Mouse (Mus musculus) embryonic facial prominence, embryonic 13.5 days (tissue): ENCODE data around the gene Kdelr3. TPM values are rescaled to one million over a fixed set of nuclear protein-coding genes. Genes with fewer than 3 reads are reported as not detected.
A peak's percentile ranks its signal among the peaks of the same experiment; 100 is the strongest.

Experiments
- ATAC-seq: fragments of 200-750 bp; cut with Nextera tagmentation; 2 replicates; pipeline ENCODE4 v1.8.0; 2017; ENCODE audit warnings: low read depth; ENCODE audit not compliant: insufficient number of reproducible peaks, insufficient read depth, low FRiP score, low TSS enrichment
- H3K27ac ChIP-seq: fragments of 300-500 bp; sonication (generic); 2 replicates; pipeline ENCODE4 v1.5.1; 2015; ENCODE audit warnings: moderate library complexity, mild to moderate bottlenecking, inconsistent platforms
- H3K27me3 ChIP-seq: fragments of 300-500 bp; sonication (generic); 2 replicates; pipeline ENCODE4 v1.6.1; 2015; ENCODE audit warnings: mild to moderate bottlenecking, inconsistent platforms
- H3K36me3 ChIP-seq: fragments of 300-500 bp; sonication (generic); 2 replicates; pipeline ENCODE4 v1.6.1; 2015; ENCODE audit warnings: mild to moderate bottlenecking, inconsistent platforms
- H3K4me1 ChIP-seq: fragments of 300-500 bp; sonication (generic); 2 replicates; pipeline ENCODE4 v1.6.1; 2015; ENCODE audit warnings: inconsistent platforms
- H3K4me2 ChIP-seq: fragments of 300-500 bp; sonication (generic); 2 replicates; pipeline ENCODE4 v1.6.1; 2015; ENCODE audit warnings: moderate library complexity, mild to moderate bottlenecking, inconsistent platforms
- H3K4me3 ChIP-seq: fragments of 300-500 bp; sonication (generic); 2 replicates; pipeline ENCODE4 v1.5.1; 2015; ENCODE audit warnings: mild to moderate bottlenecking, inconsistent platforms
- H3K9ac ChIP-seq: fragments of 300-500 bp; sonication (generic); 2 replicates; pipeline ENCODE4 v1.6.1; 2015; ENCODE audit warnings: mild to moderate bottlenecking, inconsistent platforms
- H3K9me3 ChIP-seq: fragments of 300-500 bp; sonication (generic); 2 replicates; pipeline ENCODE4 v1.6.1; 2016; ENCODE audit warnings: inconsistent platforms
- WGBS: fragments of 180-500 bp; shearing (Covaris S2); methylation state at CpG from one replicate; pipeline ENCODE4 v1.1.7; 2015; ENCODE audit warnings: mixed read lengths; 5-methylcytosine and 5-hydroxymethylcytosine counted together
- polyA plus RNA-seq: library from polyadenylated mRNA; unstranded; fragments of >200 nt; fragmentation: Nextera tagmentation; extraction: Ambion mirVana; gene quantifications from 2 replicates; pipeline ENCODE4 v1.2.1, GENCODE M21; 2015

Gene Kdelr3
- polyA plus RNA-seq, 1 experiment from 2014 or later: 99.5 TPM

DNA sequence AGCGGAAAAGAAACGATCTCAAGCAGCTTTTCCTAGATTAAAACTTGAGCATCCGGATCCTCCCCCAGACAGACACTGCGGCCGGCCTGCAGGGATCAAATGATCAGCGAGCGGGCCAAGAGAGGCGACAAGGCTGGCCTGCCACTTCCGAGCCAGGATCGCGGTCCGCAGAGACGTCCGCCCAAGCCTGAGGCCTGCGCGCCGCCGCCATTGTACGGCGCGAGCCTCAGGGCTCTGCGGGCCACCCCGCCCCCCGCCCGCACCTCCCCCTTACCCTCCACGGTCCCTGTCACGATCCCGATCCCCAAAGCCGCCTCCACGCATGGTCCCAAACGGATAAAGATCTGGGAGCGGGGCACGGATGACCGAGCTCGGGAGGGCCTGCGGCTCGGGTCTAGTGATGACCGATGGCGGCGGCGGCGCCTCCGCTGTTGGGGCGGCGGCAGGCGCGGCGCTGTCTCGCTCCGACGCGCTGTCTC lies 29.7 kb downstream of the Kdelr3 start:
- WGBS: under 1% methylated on average over 45 of the region's 52 CpGs
- no peaks in the 10 kb centered on the region for H3K27me3 ChIP-seq
- H3K4me1 ChIP-seq: peaks cover 19% of the 10 kb centered on the region
- H3K36me3 ChIP-seq: peaks cover 33% of the 10 kb centered on the region
- H3K9ac ChIP-seq: peak overlapping the region; percentile 99
- H3K9me3 ChIP-seq: no peaks in the 10 kb centered on the region
- peak overlapping the region; percentile 91 for H3K4me3 ChIP-seq
- peak overlapping the region; percentile 81 for H3K4me2 ChIP-seq
- ATAC-seq: peak; percentile 38
- peak overlapping the region; percentile 98 for H3K27ac ChIP-seq

GRCm38 (mm10) chr15:79546410-79547288 lies 30.4 kb downstream of the Kdelr3 start, which contains the start of gene Ddx17:
Gene Ddx17 (minus strand): TSS chr15:79546741.
- Histone ChIP-seq H3K4me1 (peaks cover 19% of the 10 kb centered on the region), H3K4me2 (peak within 1 kb of the TSS; percentile 81), H3K27me3 (no peaks in the 10 kb centered on the region), H3K9ac (peak within 1 kb of the TSS; percentile 99), H3K4me3 (peak within 1 kb of the TSS; percentile 91), H3K27ac (peak within 1 kb of the TSS; percentile 98), H3K9me3 (no peaks in the 10 kb centered on the region), H3K36me3 (peaks cover 28% of the 10 kb centered on the region)
- WGBS: 2% methylated on average over 84 of the region's 84 CpGs
- peak; percentile 98 for ATAC-seq

DNA sequence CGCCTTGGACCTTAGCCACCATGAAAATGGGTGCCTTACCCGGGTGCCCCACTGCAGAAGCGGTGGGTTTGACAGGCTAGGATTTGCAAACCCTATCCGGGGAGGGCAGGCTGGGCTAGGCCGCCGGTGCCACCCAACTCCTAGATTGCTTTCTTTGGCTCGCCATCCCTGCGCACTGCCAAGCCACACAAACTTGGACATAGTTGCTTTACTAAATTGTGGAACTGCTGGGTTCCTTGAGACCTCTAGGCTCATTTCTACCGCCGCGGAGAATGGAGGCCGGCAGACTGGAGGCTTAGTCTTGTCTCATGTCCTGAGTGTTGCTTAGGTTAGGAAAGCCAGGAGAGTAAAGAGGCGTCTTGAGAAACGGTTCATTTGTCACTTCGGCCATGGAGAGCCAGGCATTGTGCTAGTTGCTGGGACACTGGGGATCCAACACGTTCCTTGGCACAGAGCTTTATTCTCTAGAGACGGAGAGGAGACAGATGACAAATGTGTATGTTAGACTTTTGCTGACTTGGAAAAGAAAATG lies 31.1 kb downstream of the Kdelr3 start:
- Histone ChIP-seq H3K9me3 (no peaks in the 10 kb centered on the region), H3K27me3 (no peaks in the 10 kb centered on the region), H3K4me1 (peaks cover 19% of the 10 kb centered on the region), H3K27ac (peak overlapping the region; percentile 98), H3K36me3 (peaks cover 21% of the 10 kb centered on the region), H3K9ac (peak overlapping the region; percentile 99), H3K4me3 (peak overlapping the region; percentile 91), H3K4me2 (peak overlapping the region; percentile 81)
- ATAC-seq: no peak
- 79% methylated on average over 17 of the region's 17 CpGs for WGBS

- peaks cover 19% of the 10 kb centered on the region for H3K4me1 ChIP-seq
- peaks cover 12% of the 10 kb centered on the region for H3K36me3 ChIP-seq
- ATAC-seq: no peak
- WGBS: 97% methylated on average over 2 of the region's 2 CpGs
- no peaks in the 10 kb centered on the region for H3K9me3 ChIP-seq
- no peak overlapping the region for H3K4me2 ChIP-seq
- H3K9ac ChIP-seq: no peak overlapping the region
- H3K4me3 ChIP-seq: no peak overlapping the region
- H3K27me3 ChIP-seq: no peaks in the 10 kb centered on the region
- no peak overlapping the region for H3K27ac ChIP-seq
Observed at GRCm38 (mm10) chr15:79548226-79548625, 32.0 kb downstream of the Kdelr3 start.

- Histone ChIP-seq H3K9me3 (no peaks in the 10 kb centered on the region), H3K4me1 (no peaks in the 10 kb centered on the region), H3K27ac (no peak overlapping the region), H3K4me2 (no peak overlapping the region), H3K36me3 (no peaks in the 10 kb centered on the region), H3K27me3 (no peaks in the 10 kb centered on the region), H3K4me3 (no peak overlapping the region), H3K9ac (no peak overlapping the region)
- no peak for ATAC-seq
- 71% methylated on average over 5 of the region's 5 CpGs for WGBS
Observed at GRCm38 (mm10) chr15:79552566-79552965, 36.4 kb downstream of the Kdelr3 start.

DNA sequence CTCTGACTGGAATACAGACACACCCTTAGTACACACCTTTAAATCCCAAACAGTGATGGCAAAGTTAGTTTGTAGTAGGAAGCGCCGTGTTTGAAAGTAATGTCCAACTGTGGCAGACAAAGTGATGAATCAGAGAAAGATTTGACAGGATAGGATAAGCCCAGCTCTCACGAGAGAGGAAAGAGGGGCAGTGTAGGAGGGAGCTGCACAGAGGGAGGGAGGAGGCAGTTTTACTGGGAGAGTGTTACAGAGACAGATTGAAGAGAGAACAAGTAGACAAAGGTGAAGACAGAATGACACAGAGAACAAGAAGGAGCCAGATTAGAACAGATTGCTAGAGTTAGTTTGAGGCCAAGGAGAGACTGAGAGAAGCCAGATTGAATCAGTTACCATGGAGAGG lies 43.4 kb downstream of the Kdelr3 start:
- Histone ChIP-seq H3K9ac (no peak overlapping the region), H3K9me3 (no peaks in the 10 kb centered on the region), H3K4me2 (no peak overlapping the region), H3K4me1 (no peaks in the 10 kb centered on the region), H3K4me3 (no peak overlapping the region), H3K36me3 (no peaks in the 10 kb centered on the region), H3K27ac (no peak overlapping the region), H3K27me3 (no peaks in the 10 kb centered on the region)
- ATAC-seq: no peak
- WGBS: 74% methylated on average over 3 of the region's 3 CpGs

GRCm38 (mm10) chr15:79562417-79562816 lies 46.2 kb downstream of the Kdelr3 start:
- Histone ChIP-seq H3K4me3 (no peak overlapping the region), H3K36me3 (no peaks in the 10 kb centered on the region), H3K27ac (no peak overlapping the region), H3K27me3 (no peaks in the 10 kb centered on the region), H3K4me1 (0 out of 2 replicates have a peak, but pooled peaks cover 6% of the 10 kb centered on the region), H3K9me3 (no peaks in the 10 kb centered on the region), H3K9ac (no peak overlapping the region), H3K4me2 (no peak overlapping the region)
- WGBS: 82% methylated on average over 9 of the region's 9 CpGs
- no peak for ATAC-seq

- Histone ChIP-seq H3K9me3 (no peaks in the 10 kb centered on the region), H3K4me3 (no peak overlapping the region), H3K4me2 (no peak overlapping the region), H3K36me3 (no peaks in the 10 kb centered on the region), H3K27ac (no peak overlapping the region), H3K4me1 (no peaks in the 10 kb centered on the region), H3K27me3 (no peaks in the 10 kb centered on the region), H3K9ac (no peak overlapping the region)
- 55% methylated on average over 1 of the region's 1 CpGs for WGBS
- ATAC-seq: no peak
Observed at GRCm38 (mm10) chr15:79575543-79576222, 59.5 kb downstream of the Kdelr3 start.

DNA sequence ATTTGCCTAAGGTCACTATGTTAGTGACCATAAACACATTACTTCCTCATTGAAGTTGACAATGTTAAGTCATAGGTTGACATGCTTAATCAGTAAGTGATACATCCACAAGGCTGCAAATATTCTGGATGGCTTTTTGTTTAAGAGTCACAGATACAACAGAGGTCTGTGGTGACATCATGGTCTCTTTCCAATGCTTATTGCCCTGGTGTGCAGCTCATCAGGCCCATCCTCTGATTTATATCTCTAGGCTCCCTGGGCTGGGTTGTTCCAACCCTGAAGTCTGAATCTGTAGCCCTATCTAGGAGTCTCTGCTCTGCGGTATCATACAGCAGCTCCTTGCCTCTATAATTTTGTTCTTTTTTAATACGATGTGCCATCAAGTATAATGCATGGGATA lies 60.7 kb downstream of the Kdelr3 start:
- no peak overlapping the region for H3K4me2 ChIP-seq
- 84% methylated on average over 2 of the region's 2 CpGs for WGBS
- H3K36me3 ChIP-seq: no peaks in the 10 kb centered on the region
- H3K4me3 ChIP-seq: no peak overlapping the region
- no peaks in the 10 kb centered on the region for H3K9me3 ChIP-seq
- H3K9ac ChIP-seq: no peak overlapping the region
- no peak for ATAC-seq
- H3K4me1 ChIP-seq: no peaks in the 10 kb centered on the region
- no peak overlapping the region for H3K27ac ChIP-seq
- H3K27me3 ChIP-seq: no peaks in the 10 kb centered on the region
